Mouse (Mus musculus) urinary bladder, adult 2 months (tissue): ENCODE data around the gene Actr2. TPM values are rescaled to one million over a fixed set of nuclear protein-coding genes. Genes with fewer than 3 reads are reported as not detected.
A peak's percentile ranks its signal among the peaks of the same experiment; 100 is the strongest.
"Not testable (repeated sequence)": the region's sequence is repeated elsewhere in the genome, so short reads cannot be mapped to it uniquely, and the experiment has no call there.

ENCODE experiments used
- DNase-seq: peaks from one replicate; pipeline ENCODE4 v3.0.0; 2022; ENCODE audit warnings: low spot score
- polyA plus RNA-seq: library from polyadenylated mRNA; depleted of rRNA; stranded (reverse); fragments of >200 nt; gene quantifications from 2 replicates; pipeline ENCODE4 v1.2.3, GENCODE M21; 2012

Actr2 gene
- polyA plus RNA-seq, 1 experiment: 95.0 TPM

GRCm38 (mm10) chr11:20116030-20116551 lies 3.4 kb upstream of the Actr2 start:
- DNase-seq: no peak

- peak; percentile 70 for DNase-seq
Observed at GRCm38 (mm10) chr11:20112006-20112740, 540 bp downstream of the Actr2 start.

- DNase-seq: no peak
Observed at GRCm38 (mm10) chr11:20108151-20108550, 4.6 kb downstream of the Actr2 start.

GRCm38 (mm10) chr11:20107683-20108082 lies 5.0 kb downstream of the Actr2 start:
- no peak for DNase-seq

- DNase-seq: no peak
Observed at GRCm38 (mm10) chr11:20106946-20107345, 5.8 kb downstream of the Actr2 start.

GRCm38 (mm10) chr11:20103949-20104348 lies 8.8 kb downstream of the Actr2 start:
- no peak for DNase-seq

- no peak for DNase-seq
Observed at GRCm38 (mm10) chr11:20086306-20086705, 26.4 kb downstream of the Actr2 start.

GRCm38 (mm10) chr11:20085635-20086034 lies 27.1 kb downstream of the Actr2 start:
- DNase-seq: no peak

GRCm38 (mm10) chr11:20075415-20075814 lies 37.3 kb downstream of the Actr2 start:
- no peak for DNase-seq

GRCm38 (mm10) chr11:20072826-20073225 lies 39.9 kb downstream of the Actr2 start:
- DNase-seq: no peak

- no peak for DNase-seq
Observed at GRCm38 (mm10) chr11:20072174-20072573, 40.5 kb downstream of the Actr2 start.

GRCm38 (mm10) chr11:20068346-20069004 lies 44.2 kb downstream of the Actr2 start:
- no peak for DNase-seq

- no peak for DNase-seq
Observed at GRCm38 (mm10) chr11:20067521-20067920, 45.2 kb downstream of the Actr2 start.

GRCm38 (mm10) chr11:20066106-20066505 lies 46.6 kb downstream of the Actr2 start:
- no peak for DNase-seq

- no peak for DNase-seq
Observed at GRCm38 (mm10) chr11:20064926-20065325, 47.8 kb downstream of the Actr2 start.

- DNase-seq: not testable (repeated sequence)
Observed at GRCm38 (mm10) chr11:20064086-20064485, 48.6 kb downstream of the Actr2 start.

- not testable (repeated sequence) for DNase-seq
Observed at GRCm38 (mm10) chr11:20062801-20063200, 49.9 kb downstream of the Actr2 start.

- DNase-seq: no peak
Observed at GRCm38 (mm10) chr11:20059736-20060135, 53.0 kb downstream of the Actr2 start.

- DNase-seq: no peak
Observed at GRCm38 (mm10) chr11:20057429-20057828, 55.3 kb downstream of the Actr2 start.

- no peak for DNase-seq
Observed at GRCm38 (mm10) chr11:20056168-20056567, 56.5 kb downstream of the Actr2 start.

- DNase-seq: no peak
Observed at GRCm38 (mm10) chr11:20054617-20055016, 58.1 kb downstream of the Actr2 start.

- no peak for DNase-seq
Observed at GRCm38 (mm10) chr11:20053951-20054350, 58.8 kb downstream of the Actr2 start.
